Mouse (Mus musculus): ENCODE measurements around the gene Meis2.

Meis2 gene

DNA sequence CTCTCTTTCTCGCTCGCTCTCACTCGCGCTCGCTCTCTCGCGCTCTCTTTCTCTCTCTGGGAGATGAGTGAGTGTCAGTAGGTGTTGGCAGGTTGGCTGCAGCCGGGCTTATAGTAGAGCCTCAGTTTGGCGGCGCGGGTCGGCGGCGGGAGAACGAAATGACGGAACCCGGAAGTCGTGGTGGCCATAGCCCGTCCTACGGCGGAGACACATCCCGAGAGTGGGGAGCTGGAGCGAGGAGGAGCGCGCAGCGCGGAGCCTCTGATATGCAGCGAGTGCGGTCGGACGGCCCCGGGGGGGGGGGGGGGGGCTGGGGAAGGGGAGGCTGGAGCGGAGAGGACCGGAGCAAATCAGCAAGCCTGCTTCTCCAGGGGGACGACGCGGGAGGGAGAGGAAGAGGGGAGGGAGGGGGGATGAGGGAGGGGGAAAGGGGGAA lies at the start of gene Meis2:
Gene Meis2 (minus strand): TSS at position 270 of the 436 bp plus-strand sequence.
- Histone ChIP-seq H3K27me3 (ENCODE audit: control insufficient read depth, insufficient read depth, low read length, poor library complexity, severe bottlenecking) (no peaks in the 10 kb centered on the region), H3K36me3 (ENCODE audit: control insufficient read depth, insufficient read depth, low read length, poor library complexity, severe bottlenecking) (no peaks in the 10 kb centered on the region)
- no peak for DNase-seq (ENCODE audit: low read depth, low spot score)

DNA sequence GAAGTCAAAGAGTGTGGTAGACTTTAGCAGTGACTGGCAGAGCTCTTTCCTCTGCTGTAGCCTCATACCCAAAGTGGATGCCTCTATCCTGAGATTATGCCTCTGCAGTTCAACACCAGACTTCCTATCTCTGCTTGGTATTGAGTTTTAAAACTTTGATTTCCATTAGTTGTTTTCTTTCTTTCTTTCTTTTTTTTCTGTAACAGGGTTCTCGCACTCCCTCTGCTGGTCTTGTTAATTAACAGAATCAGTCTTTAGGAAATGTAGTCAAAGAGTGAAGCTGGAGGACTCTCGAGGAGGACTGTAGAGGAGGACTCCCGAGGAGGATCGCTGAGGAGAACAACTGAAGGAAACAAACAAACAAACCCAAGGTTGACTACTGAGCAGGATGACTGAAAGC lies 40.6 kb upstream of the Meis2 start:
- no peak for DNase-seq (ENCODE audit: low read depth, low spot score)
- Histone ChIP-seq H3K27me3 (ENCODE audit: control insufficient read depth, insufficient read depth, low read length, poor library complexity, severe bottlenecking) (no peaks in the 10 kb centered on the region), H3K36me3 (ENCODE audit: control insufficient read depth, insufficient read depth, low read length, poor library complexity, severe bottlenecking) (no peaks in the 10 kb centered on the region)

DNA sequence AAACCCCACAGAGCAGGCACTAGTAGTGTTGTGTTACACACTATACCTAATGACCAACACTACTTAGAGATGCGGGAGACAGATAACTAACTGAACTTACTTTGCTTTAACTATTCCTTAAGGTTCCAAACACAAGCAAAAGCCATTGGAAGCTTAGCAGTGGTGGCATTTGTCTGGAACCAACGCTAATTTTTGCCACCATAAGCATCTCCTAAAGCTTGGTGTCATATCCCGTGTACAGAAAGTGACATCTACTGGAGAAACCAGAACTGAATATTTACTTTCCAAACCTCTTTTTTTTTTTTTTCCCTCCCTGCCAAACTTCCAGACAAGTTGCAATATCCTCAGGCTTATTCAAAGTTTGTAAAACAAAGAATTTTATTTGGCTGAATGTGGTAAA lies 39.5 kb upstream of the Meis2 start:
- Histone ChIP-seq H3K36me3 (ENCODE audit: control insufficient read depth, insufficient read depth, low read length, poor library complexity, severe bottlenecking) (no peaks in the 10 kb centered on the region), H3K27me3 (ENCODE audit: control insufficient read depth, insufficient read depth, low read length, poor library complexity, severe bottlenecking) (no peaks in the 10 kb centered on the region)
- DNase-seq (ENCODE audit: low read depth, low spot score): no peak

GRCm38 (mm10) chr2:116103411-116103996 lies 37.9 kb upstream of the Meis2 start:
- DNase-seq (ENCODE audit: low read depth, low spot score): no peak
- no peaks in the 10 kb centered on the region for H3K36me3 ChIP-seq (ENCODE audit: control insufficient read depth, insufficient read depth, low read length, poor library complexity, severe bottlenecking)

DNA sequence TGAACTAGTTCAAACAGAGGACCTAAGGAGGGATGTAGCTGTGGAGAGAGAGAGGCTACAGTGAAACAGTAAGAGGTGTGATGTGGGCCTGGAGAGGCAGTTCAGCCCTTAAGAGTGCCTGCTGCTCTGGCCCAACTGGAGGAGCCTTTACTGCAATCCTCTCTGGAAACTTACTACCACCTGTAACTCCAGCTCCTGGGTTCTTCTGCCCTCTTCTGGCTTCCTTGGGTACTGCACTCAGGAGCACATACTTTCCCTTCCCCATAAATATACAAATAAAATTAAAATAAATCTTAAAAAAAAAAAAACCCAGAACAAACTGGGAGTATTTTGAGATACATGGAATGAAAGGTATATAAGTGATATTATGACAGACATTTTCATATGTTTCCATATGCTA lies 35.6 kb upstream of the Meis2 start:
- peak; percentile 17 for DNase-seq (ENCODE audit: low read depth, low spot score)
- H3K27me3 ChIP-seq (ENCODE audit: control insufficient read depth, insufficient read depth, low read length, poor library complexity, severe bottlenecking): no peaks in the 10 kb centered on the region

More at GRCm38 (mm10) chr2:116103411-116103996, 37.9 kb upstream of the Meis2 start:
- no peaks in the 10 kb centered on the region for H3K27me3 ChIP-seq (ENCODE audit: control insufficient read depth, insufficient read depth, low read length, poor library complexity, severe bottlenecking)

DNA sequence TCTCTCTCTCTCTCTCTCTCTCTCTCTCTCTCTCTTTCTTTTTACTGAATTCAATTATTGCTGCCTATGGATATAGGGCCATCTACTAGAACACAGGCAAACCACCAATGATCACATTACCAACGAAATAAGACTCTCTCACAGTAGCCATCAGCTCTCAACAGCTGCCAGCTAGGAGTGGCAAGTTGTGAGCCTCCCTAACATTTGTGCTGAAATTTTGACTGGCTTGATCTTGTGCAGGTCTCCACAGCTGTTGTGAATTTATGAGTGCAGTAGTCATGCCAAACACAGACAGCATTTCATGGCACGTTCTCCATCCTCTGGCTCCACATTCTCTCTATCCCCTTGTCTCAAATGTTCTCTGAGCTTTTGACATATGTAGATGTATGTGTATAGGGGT lies 15.3 kb upstream of the Meis2 start:
- DNase-seq (ENCODE audit: low read depth, low spot score): no peak
- Histone ChIP-seq H3K27me3 (ENCODE audit: control insufficient read depth, insufficient read depth, low read length, poor library complexity, severe bottlenecking) (no peaks in the 10 kb centered on the region), H3K36me3 (ENCODE audit: control insufficient read depth, insufficient read depth, low read length, poor library complexity, severe bottlenecking) (no peaks in the 10 kb centered on the region)

More for the DNA sequence above, 35.6 kb upstream of the Meis2 start:
- H3K36me3 ChIP-seq (ENCODE audit: control insufficient read depth, insufficient read depth, low read length, poor library complexity, severe bottlenecking): no peaks in the 10 kb centered on the region

GRCm38 (mm10) chr2:116078841-116079240 lies 13.2 kb upstream of the Meis2 start:
- DNase-seq (ENCODE audit: low read depth, low spot score): no peak
- no peaks in the 10 kb centered on the region for H3K36me3 ChIP-seq (ENCODE audit: control insufficient read depth, insufficient read depth, low read length, poor library complexity, severe bottlenecking)
- no peaks in the 10 kb centered on the region for H3K27me3 ChIP-seq (ENCODE audit: control insufficient read depth, insufficient read depth, low read length, poor library complexity, severe bottlenecking)

DNA sequence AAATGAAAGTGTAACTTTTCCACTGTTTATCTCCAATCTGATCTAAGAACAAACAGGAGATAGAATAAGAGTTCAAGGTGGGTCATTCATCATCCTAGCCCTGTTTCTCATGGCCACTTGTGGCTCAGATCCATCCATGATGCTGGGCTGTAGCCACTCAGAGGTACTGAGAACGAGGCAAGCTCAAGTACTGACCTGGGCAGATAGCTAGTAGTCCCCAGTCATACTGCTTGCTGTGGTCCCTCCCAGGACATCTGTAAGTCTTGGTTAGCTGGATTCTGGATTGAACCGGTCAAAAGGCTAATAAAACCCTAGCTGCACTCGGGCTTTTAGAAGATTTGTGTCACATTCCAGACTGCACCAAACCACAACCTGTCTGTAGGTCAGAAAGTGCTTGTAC lies 12.1 kb upstream of the Meis2 start:
- no peak for DNase-seq (ENCODE audit: low read depth, low spot score)
- no peaks in the 10 kb centered on the region for H3K27me3 ChIP-seq (ENCODE audit: control insufficient read depth, insufficient read depth, low read length, poor library complexity, severe bottlenecking)
- H3K36me3 ChIP-seq (ENCODE audit: control insufficient read depth, insufficient read depth, low read length, poor library complexity, severe bottlenecking): no peaks in the 10 kb centered on the region

DNA sequence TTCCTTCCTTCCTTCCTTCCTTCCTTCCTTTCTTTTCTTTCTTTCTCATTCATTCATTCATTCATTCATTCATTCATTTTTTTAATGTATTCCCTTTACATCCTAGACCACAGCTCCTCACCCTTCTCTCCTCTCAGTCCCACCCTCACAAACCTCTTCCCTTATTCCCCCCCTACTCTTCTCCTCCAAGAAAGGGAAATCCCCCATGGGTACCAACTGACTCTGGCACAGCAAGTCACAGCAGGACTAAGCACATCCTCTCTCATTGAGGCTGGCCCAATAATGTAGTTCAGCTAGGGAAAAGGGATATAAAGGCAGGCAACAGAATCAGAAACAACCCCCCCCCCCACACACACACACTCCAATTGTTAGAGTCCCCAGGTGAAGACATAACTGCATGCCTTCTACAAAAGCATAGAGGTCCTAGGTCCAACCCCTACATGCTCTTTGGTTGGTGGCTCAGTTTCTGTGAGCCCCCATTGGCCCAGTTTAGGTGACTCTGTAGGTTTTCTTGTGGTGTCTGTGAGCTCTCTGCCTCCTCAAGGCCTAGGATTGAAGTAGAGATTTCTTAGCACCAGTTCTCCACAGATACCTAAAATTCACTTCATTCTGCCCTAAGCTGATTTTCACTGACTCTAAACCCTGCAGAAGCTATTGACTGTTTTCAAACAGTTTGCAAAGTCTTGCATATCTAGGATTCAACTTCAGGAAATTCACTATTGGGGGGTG lies 11.3 kb upstream of the Meis2 start:
- no peaks in the 10 kb centered on the region for H3K27me3 ChIP-seq (ENCODE audit: control insufficient read depth, insufficient read depth, low read length, poor library complexity, severe bottlenecking)
- no peak for DNase-seq (ENCODE audit: low read depth, low spot score)
- H3K36me3 ChIP-seq (ENCODE audit: control insufficient read depth, insufficient read depth, low read length, poor library complexity, severe bottlenecking): no peaks in the 10 kb centered on the region

- Histone ChIP-seq H3K36me3 (ENCODE audit: control insufficient read depth, insufficient read depth, low read length, poor library complexity, severe bottlenecking) (no peaks in the 10 kb centered on the region), H3K27me3 (ENCODE audit: control insufficient read depth, insufficient read depth, low read length, poor library complexity, severe bottlenecking) (no peaks in the 10 kb centered on the region)
- no peak for DNase-seq (ENCODE audit: low read depth, low spot score)
Observed at GRCm38 (mm10) chr2:116075902-116076301, 10.3 kb upstream of the Meis2 start.

DNA sequence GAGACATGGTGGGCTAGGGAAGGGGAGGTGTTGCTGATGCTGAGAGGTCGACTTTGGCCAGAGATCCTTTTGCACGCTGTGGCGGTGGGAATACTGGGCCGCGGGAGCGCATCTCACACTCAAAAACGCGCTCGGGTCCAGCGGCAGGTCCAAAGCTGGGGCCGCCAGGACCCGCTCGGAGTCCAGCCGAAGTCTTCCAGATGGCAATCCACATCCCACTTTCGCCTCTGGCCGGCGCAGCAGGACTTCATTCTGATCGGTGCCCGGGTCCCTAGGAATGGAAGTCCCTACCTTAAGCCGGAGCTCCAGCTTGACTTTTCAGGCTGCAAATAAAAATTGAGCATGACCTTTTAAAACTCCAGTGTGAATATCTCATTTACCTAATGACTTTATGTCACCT lies 9.8 kb upstream of the Meis2 start:
- H3K36me3 ChIP-seq (ENCODE audit: control insufficient read depth, insufficient read depth, low read length, poor library complexity, severe bottlenecking): no peaks in the 10 kb centered on the region
- no peaks in the 10 kb centered on the region for H3K27me3 ChIP-seq (ENCODE audit: control insufficient read depth, insufficient read depth, low read length, poor library complexity, severe bottlenecking)
- DNase-seq (ENCODE audit: low read depth, low spot score): no peak

- no peaks in the 10 kb centered on the region for H3K27me3 ChIP-seq (ENCODE audit: control insufficient read depth, insufficient read depth, low read length, poor library complexity, severe bottlenecking)
- no peaks in the 10 kb centered on the region for H3K36me3 ChIP-seq (ENCODE audit: control insufficient read depth, insufficient read depth, low read length, poor library complexity, severe bottlenecking)
- no peak for DNase-seq (ENCODE audit: low read depth, low spot score)
Observed at GRCm38 (mm10) chr2:116074726-116075440, 9.2 kb upstream of the Meis2 start.

GRCm38 (mm10) chr2:116074061-116074460 lies 8.4 kb upstream of the Meis2 start:
- no peak for DNase-seq (ENCODE audit: low read depth, low spot score)
- no peaks in the 10 kb centered on the region for H3K36me3 ChIP-seq (ENCODE audit: control insufficient read depth, insufficient read depth, low read length, poor library complexity, severe bottlenecking)
- no peaks in the 10 kb centered on the region for H3K27me3 ChIP-seq (ENCODE audit: control insufficient read depth, insufficient read depth, low read length, poor library complexity, severe bottlenecking)

DNA sequence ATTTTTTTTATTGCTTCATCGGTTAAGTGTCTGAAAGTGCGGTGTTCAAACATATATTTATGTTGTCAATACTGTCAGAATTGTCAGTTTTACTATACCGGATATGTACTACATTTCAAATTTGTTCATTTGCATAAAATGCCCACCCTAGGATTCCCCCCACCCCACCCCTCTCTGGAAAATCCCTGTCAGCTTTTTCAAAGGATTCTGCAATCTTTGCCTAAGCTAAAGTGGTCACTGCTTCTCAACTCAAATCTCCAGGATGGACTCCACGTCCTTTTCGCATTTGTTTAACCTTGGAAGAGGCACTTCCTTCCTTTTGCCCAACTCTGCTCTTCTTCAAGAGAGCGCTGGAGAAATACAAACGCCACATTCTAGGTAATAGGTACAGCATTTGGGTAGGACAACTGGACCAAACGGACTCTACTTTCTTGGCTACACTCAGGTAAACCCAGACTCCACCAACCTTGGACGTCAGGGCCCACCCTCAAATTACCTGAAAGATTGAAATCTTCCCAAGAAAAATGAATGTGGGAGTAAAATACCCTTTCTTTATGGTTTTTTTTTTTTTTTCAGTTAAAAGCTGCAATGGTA lies 7.8 kb upstream of the Meis2 start:
- Histone ChIP-seq H3K27me3 (ENCODE audit: control insufficient read depth, insufficient read depth, low read length, poor library complexity, severe bottlenecking) (no peaks in the 10 kb centered on the region), H3K36me3 (ENCODE audit: control insufficient read depth, insufficient read depth, low read length, poor library complexity, severe bottlenecking) (no peaks in the 10 kb centered on the region)
- DNase-seq (ENCODE audit: low read depth, low spot score): no peak

DNA sequence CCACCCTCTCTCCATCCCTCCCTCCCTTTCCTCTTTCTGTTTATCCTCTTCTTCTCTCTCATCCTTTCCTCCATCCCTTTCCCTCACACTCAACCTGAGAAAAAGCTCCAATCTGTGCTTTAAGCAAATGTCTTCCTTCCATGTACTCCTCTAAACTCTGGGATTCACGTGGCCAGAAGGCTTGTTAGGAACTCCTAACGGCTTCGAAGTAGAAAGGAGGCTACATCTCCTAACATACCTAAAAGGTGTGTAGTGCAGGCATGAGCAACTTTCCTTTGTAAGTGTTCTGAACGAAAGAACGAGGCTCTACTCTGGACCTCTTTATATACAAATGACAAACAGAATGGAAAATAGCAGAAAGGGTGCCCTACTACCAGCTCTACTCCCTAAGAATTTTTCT lies 7.1 kb upstream of the Meis2 start:
- no peak for DNase-seq (ENCODE audit: low read depth, low spot score)
- H3K27me3 ChIP-seq (ENCODE audit: control insufficient read depth, insufficient read depth, low read length, poor library complexity, severe bottlenecking): no peaks in the 10 kb centered on the region

More for the DNA sequence above, 7.1 kb upstream of the Meis2 start:
- no peaks in the 10 kb centered on the region for H3K36me3 ChIP-seq (ENCODE audit: control insufficient read depth, insufficient read depth, low read length, poor library complexity, severe bottlenecking)
